Mouse (Mus musculus) ES-Bruce4 (cell line): ENCODE measurements at regions not wholly inside any gene's neighbourhood (a gene's known extent, or its start where the extent isn't known, plus 50 kb on each side); places are given as distances from the start of the nearest gene placed in this dataset.

Experiments used
- H3K27ac ChIP-seq: 2 replicates; pipeline ENCODE4 v1.5.1; 2012; ENCODE audit warnings: low read length, inconsistent platforms; ENCODE audit not compliant: insufficient read depth
- H3K27me3 ChIP-seq: 2 replicates; pipeline ENCODE4 v1.6.1; 2012; ENCODE audit warnings: mild to moderate bottlenecking, low read length, inconsistent platforms; ENCODE audit not compliant: control insufficient read depth, poor library complexity, insufficient read depth, severe bottlenecking
- H3K36me3 ChIP-seq: 2 replicates; pipeline ENCODE4 v1.6.1; 2012; ENCODE audit warnings: inconsistent platforms, mild to moderate bottlenecking, low read length, moderate library complexity; ENCODE audit not compliant: control insufficient read depth, poor library complexity, insufficient read depth, severe bottlenecking
- H3K4me1 ChIP-seq: one replicate; pipeline ENCODE4 v1.8.1; 2011; ENCODE audit warnings: low read length; ENCODE audit not compliant: control insufficient read depth, insufficient read depth
- H3K4me3 ChIP-seq: 2 replicates; pipeline ENCODE4 v1.5.1; 2011; ENCODE audit warnings: low read depth, mild to moderate bottlenecking, low read length
- H3K9ac ChIP-seq: 2 replicates; pipeline ENCODE4 v1.6.1; 2012; ENCODE audit warnings: low read depth, mild to moderate bottlenecking, inconsistent platforms; ENCODE audit not compliant: poor library complexity, severe bottlenecking
- H3K9me3 ChIP-seq: replicated peaks from 2 replicates; pipeline ENCODE4 v1.6.1; 2012; ENCODE audit warnings: mild to moderate bottlenecking, low read length, inconsistent platforms; ENCODE audit not compliant: control insufficient read depth, poor library complexity, insufficient read depth, severe bottlenecking
- CTCF ChIP-seq: IDR thresholded peaks from one replicate; pipeline ENCODE4 v1.8.1; 2011; ENCODE audit warnings: low read depth, low read length
- EP300 ChIP-seq: IDR thresholded peaks from 2 replicates; pipeline ENCODE4 v1.6.1; 2011; ENCODE audit warnings: low read depth, low read length; ENCODE audit not compliant: insufficient read depth
- POLR2A ChIP-seq: IDR thresholded peaks from one replicate; pipeline ENCODE4 v1.8.1; 2011; ENCODE audit warnings: low read length; ENCODE audit not compliant: insufficient read depth

DNA sequence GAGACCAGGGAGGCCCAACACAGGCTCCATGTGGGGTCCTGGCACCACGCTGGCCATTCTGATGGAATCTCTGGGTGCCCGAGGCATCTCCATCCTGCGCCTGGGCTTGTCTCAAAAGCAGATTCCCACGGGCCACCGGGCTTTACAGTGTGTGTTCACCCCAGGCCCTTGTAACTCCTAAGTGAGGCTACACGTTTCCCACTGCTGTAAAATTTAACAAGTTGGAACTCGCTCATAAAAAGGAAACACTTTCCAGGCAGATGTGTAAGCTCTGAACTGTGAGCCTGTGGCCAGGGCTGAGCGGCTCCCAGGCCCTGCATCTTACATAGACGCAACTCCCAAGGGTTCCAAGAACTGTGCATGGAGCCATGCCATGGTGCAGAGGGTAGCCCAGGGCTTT, 296.3 kb upstream of the Rtl1 start:
- Histone ChIP-seq H3K27me3 (no peaks in the 10 kb centered on the region), H3K27ac (no peak overlapping the region), H3K4me3 (no peak overlapping the region), H3K4me1 (no peaks in the 10 kb centered on the region), H3K9ac (no peak overlapping the region), H3K9me3 (peaks cover 5% of the 10 kb centered on the region), H3K36me3 (no peaks in the 10 kb centered on the region)
- TF ChIP-seq EP300, result no peak
- TF ChIP-seq POLR2A, result no peak
- TF ChIP-seq CTCF, result no peak

DNA sequence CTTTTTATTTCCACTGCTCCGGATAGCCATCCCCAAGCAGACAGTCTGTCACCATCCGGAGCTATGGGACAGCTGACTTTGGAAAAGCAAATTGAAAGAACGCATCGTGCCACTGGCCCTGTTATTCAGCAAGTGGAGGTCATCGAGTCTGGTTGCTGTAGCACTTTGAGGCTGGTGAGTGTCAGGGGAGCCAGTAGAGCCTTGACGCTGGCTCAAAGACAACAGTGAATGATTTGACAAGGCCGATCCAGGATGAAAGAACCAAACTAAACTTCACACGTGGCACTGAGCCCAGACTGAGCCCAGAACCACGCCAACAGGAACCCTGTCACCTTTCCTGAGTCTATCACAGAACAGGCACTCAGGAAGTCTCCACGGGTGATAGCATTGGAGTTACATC, 296.8 kb upstream of the Rtl1 start:
- no peaks in the 10 kb centered on the region for H3K4me1 ChIP-seq
- H3K27me3 ChIP-seq, result no peaks in the 10 kb centered on the region
- no peak for TF ChIP-seq EP300
- TF ChIP-seq CTCF, result no peak
- TF ChIP-seq POLR2A, result no peak
- H3K36me3 ChIP-seq, result no peaks in the 10 kb centered on the region
- H3K9ac ChIP-seq, result no peak overlapping the region
- peaks cover 8% of the 10 kb centered on the region for H3K9me3 ChIP-seq
- H3K27ac ChIP-seq, result no peak overlapping the region
- no peak overlapping the region for H3K4me3 ChIP-seq

DNA sequence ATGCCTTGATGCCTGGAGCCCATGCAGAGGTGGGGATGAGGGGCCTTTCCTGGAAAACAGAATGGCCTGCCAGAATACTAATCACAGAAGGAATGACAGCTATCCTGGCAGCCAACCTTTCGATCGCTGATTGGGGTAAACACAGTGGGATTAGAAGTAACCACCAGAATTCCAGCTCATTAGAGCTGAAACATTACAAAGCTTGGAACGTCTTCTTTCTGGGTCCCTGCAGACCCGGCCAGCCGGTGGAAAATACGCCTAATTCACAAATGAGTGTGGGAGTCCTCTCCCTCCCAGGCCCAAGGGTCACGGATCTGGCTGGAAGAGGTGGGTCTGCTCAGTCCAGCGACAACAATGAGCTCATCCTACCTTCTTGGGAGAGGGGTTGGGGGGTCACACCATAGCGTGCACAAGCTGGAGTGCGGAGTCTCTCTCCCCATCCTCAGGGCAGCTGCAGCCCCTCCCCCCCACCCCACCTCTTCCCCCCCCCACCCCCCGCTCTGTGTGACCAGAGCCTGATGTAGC, 297.8 kb upstream of the Rtl1 start:
- Histone ChIP-seq H3K4me3 (no peak overlapping the region), H3K4me1 (no peaks in the 10 kb centered on the region), H3K27me3 (no peaks in the 10 kb centered on the region), H3K36me3 (no peaks in the 10 kb centered on the region), H3K9ac (no peak overlapping the region), H3K27ac (no peak overlapping the region), H3K9me3 (peaks cover 8% of the 10 kb centered on the region)
- TF ChIP-seq CTCF (no peak), EP300 (no peak), POLR2A (no peak)

DNA sequence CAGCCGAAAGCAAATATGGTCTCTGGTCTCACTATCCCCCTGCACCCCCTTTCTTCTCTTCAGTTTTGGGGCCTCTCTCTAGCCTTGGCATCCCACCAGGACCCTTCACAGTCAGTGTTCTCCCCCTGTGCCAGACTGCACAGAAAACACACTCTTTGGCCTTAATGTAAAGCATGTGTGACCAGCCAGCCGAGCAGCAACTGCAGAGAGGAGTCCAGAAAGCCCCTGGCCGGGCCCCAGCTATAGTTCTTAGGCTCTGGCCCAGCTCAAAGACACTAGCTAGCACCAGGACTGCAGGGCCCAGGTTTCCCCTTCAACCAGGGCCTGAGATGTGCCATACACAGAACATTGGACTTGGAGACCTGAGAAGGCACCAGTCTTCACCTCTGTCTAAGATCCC, 299.3 kb upstream of the Rtl1 start:
- Histone ChIP-seq H3K4me3 (no peak overlapping the region), H3K4me1 (no peaks in the 10 kb centered on the region), H3K9me3 (peaks cover 8% of the 10 kb centered on the region), H3K27me3 (no peaks in the 10 kb centered on the region), H3K9ac (no peak overlapping the region), H3K36me3 (no peaks in the 10 kb centered on the region), H3K27ac (no peak overlapping the region)
- no peak for TF ChIP-seq POLR2A
- no peak for TF ChIP-seq CTCF
- TF ChIP-seq EP300, result no peak

DNA sequence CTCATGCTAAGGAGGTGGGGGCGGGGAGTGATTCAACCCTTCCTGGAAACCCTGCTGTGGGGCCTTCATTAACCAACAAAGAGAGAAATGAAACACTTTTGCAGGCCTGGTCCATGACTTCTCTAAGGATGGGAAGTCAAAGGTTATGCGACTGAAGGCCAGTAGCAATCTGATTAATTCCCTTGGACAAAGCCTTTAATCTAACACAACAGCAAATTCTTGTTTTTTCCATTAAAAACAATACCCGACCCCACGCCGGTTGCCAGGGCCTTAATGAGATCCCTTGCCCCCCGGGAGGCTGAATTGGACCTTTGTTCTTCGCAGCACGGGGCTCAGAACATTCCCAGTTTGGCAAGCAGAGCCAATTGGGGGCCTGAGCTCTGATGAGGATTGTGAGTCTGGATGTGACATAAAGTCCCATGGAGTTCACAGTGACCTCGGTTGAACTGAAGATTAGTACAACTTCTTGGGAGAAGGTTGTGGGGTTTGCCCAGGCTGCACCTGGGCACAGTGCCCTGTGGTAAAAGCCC, 310.9 kb upstream of the Rtl1 start:
- H3K36me3 ChIP-seq, result no peaks in the 10 kb centered on the region
- H3K9me3 ChIP-seq, result peaks cover 19% of the 10 kb centered on the region; the same call in 1 of the 2 replicates
- no peaks in the 10 kb centered on the region for H3K27me3 ChIP-seq
- H3K4me1 ChIP-seq, result no peaks in the 10 kb centered on the region
- no peak overlapping the region for H3K27ac ChIP-seq
- TF ChIP-seq CTCF (no peak), EP300 (no peak), POLR2A (no peak)
- no peak overlapping the region for H3K9ac ChIP-seq
- H3K4me3 ChIP-seq, result no peak overlapping the region

DNA sequence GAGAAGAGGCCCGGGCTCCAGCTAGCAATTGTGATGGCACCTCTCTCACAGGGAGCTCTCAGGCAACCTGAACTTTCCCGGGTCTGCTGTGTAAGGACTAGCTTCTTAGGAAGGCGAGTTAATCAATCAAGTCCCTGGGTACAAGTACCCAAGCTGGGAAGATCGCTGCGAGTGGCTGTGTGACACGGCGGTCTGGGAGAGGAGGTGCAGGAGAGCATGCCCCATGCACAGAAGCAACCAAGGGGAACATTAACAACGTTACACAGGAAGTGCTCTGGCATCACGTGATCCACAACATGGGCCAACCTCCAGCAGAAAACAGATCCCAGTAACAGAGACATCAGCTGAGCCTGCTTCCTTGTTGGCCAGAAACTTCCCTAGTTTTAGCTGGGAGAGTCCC, 311.4 kb upstream of the Rtl1 start:
- Histone ChIP-seq H3K9me3 (peaks cover 19% of the 10 kb centered on the region; the same call in 1 of the 2 replicates), H3K36me3 (no peaks in the 10 kb centered on the region), H3K27me3 (no peaks in the 10 kb centered on the region), H3K27ac (no peak overlapping the region), H3K4me3 (no peak overlapping the region), H3K9ac (no peak overlapping the region), H3K4me1 (no peaks in the 10 kb centered on the region)
- no peak for TF ChIP-seq CTCF
- no peak for TF ChIP-seq EP300
- TF ChIP-seq POLR2A, result no peak
